Mouse (Mus musculus) lung, postnatal 0 days (tissue): ENCODE measurements around the gene S100a8.

Experiments used
- CTCF ChIP-seq: IDR thresholded peaks from 2 replicates; pipeline ENCODE4 v1.5.1; 2016; ENCODE audit warnings: antibody characterized with exemption, mild to moderate bottlenecking
- EP300 ChIP-seq: IDR thresholded peaks from 2 replicates; pipeline ENCODE4 v1.6.1; 2016; ENCODE audit warnings: antibody characterized with exemption, mild to moderate bottlenecking, control low read depth

GRCm38 (mm10) chr3:90627366-90627765 lies 41.4 kb upstream of the S100a8 start:
- TF ChIP-seq CTCF (no peak), EP300 (no peak)
